Mouse (Mus musculus) cortical plate, adult 2 months (tissue): ENCODE results near the gene Macc1. TPM values are rescaled to one million over a fixed set of nuclear protein-coding genes. Genes with fewer than 3 reads are reported as not detected.
A peak's percentile ranks its signal among the peaks of the same experiment; 100 is the strongest.
"Not testable (repeated sequence)": the region's sequence is repeated elsewhere in the genome, so short reads cannot be mapped to it uniquely, and the experiment has no call there.

Experiments used
- H3K27ac ChIP-seq: fragments of 200-500 bp; 2 replicates; pipeline ENCODE4 v1.5.1; 2012; ENCODE audit warnings: low read length, control low read depth, inconsistent platforms; ENCODE audit not compliant: insufficient read depth
- H3K4me1 ChIP-seq: fragments of 200-500 bp; 2 replicates; pipeline ENCODE4 v1.6.1; 2011; ENCODE audit warnings: low read length; ENCODE audit not compliant: control insufficient read depth, insufficient read depth
- H3K4me3 ChIP-seq: fragments of 200-500 bp; 2 replicates; pipeline ENCODE4 v1.5.1; 2011; ENCODE audit warnings: mild to moderate bottlenecking, low read length, control low read depth; ENCODE audit not compliant: insufficient read depth
- CTCF ChIP-seq: fragments of 200-500 bp; IDR thresholded peaks from 2 replicates; pipeline ENCODE4 v1.5.1; 2011; ENCODE audit warnings: mild to moderate bottlenecking, control low read depth, low read length; ENCODE audit not compliant: insufficient read depth; ENCODE audit errors: extremely low read depth
- POLR2A ChIP-seq: fragments of 200-500 bp; IDR thresholded peaks from 2 replicates; pipeline ENCODE4 v1.6.1; 2011; ENCODE audit warnings: mild to moderate bottlenecking, low read length, control low read depth; ENCODE audit not compliant: insufficient read depth; ENCODE audit errors: extremely low read depth
- polyA plus RNA-seq: library from polyadenylated mRNA; depleted of rRNA; stranded (reverse); fragments of >200 nt; gene quantifications from 2 replicates; pipeline ENCODE4 v1.2.3, GENCODE M21; 2012

The Macc1 gene
- polyA plus RNA-seq, 1 experiment = 0.10 TPM

- Histone ChIP-seq H3K4me1 (no peaks in the 10 kb centered on the region), H3K4me3 (no peak overlapping the region), H3K27ac (no peak overlapping the region)
- peak; percentile 51; the same call in 1 of the 2 replicates for TF ChIP-seq CTCF
- TF ChIP-seq POLR2A = no peak
Observed at GRCm38 (mm10) chr12:119325400-119325799, 11.3 kb downstream of the Macc1 start.

GRCm38 (mm10) chr12:119330644-119331043 is 16.6 kb downstream of the Macc1 start:
- no peak overlapping the region for H3K4me3 ChIP-seq
- no peaks in the 10 kb centered on the region for H3K4me1 ChIP-seq
- H3K27ac ChIP-seq = no peak overlapping the region
- TF ChIP-seq CTCF (no peak), POLR2A (no peak)

GRCm38 (mm10) chr12:119333376-119333775 is 19.3 kb downstream of the Macc1 start:
- TF ChIP-seq POLR2A (no peak), CTCF (no peak)
- H3K4me1 ChIP-seq = no peaks in the 10 kb centered on the region
- H3K4me3 ChIP-seq = no peak overlapping the region
- no peak overlapping the region for H3K27ac ChIP-seq

DNA sequence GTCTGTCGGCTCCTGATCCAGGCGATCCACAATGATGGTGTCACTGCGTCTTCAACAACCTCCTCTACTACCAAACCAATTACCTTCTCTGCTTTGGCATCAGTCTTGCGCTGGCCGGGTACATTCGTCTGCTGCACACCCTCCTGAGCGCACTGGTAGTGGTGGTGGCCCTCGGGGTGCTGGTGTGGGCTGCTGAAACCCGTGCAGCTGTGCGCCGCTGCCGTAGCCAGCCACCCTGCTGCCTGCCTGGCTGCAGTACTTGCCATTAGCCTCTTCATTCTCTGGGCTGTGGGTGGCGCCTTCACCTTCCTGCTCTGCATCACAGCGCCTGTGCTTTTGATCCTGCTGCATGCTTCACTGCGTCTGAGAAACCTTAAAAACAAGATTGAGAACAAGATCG is 38.5 kb downstream of the Macc1 start:
- not testable (repeated sequence) for H3K4me3 ChIP-seq, H3K27ac ChIP-seq, H3K4me1 ChIP-seq

DNA sequence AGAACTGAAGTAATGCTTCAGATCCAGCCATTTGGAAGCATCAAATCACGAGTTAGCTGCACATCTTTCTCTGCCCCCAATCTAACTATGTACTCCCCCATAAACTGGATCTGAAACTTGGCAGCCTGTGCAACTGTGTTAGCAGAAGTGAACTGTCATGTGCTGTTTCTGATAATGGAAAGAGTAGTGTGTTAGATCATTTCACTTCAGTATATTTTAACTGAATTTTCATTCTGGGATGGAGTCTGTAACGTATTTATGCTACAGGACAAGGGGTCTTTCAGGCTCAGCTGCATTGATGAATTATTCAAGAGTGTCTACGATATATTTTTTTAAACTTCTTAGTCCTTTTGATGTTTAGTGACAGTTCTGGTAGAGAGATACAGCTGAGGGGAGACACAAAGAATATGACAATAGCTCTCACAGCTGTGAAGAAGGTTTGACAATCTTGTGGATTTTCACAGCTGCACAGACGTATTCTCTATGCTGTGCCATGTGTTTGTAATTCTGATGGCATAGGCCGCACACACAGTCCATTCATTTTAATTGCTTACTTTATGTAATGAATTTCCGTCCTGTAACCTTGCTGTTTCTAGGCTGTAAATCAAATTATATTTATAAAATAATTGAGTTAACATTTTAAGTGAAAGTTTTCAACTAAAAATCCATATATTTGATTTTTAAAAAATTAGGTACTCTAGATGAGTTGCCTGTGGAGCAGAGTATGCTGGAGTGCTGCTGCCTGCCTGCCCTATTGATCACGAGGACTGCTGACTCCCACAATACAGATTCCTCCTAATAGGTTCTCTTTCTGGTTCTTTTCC is 43.6 kb downstream of the Macc1 start:
- H3K27ac ChIP-seq = no peak overlapping the region
- H3K4me1 ChIP-seq = no peaks in the 10 kb centered on the region; the same call in 1 of the 2 replicates
- TF ChIP-seq CTCF (no peak), POLR2A (no peak)
- no peak overlapping the region for H3K4me3 ChIP-seq

DNA sequence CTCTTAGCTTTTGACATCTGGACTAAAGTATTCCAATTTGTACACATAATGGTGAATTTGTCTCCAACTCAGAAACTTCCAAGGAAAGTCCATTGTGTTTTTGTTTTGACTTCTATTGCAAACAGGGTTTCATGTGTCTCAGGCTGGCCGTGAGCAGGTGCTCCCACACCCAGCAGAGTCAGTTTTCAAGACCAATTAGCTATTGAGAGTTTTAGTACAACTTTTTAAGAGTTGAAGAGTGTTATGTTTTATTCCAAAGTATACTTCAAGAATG is 44.1 kb downstream of the Macc1 start:
- H3K27ac ChIP-seq = no peak overlapping the region
- TF ChIP-seq POLR2A = no peak
- TF ChIP-seq CTCF = no peak
- no peak overlapping the region for H3K4me3 ChIP-seq
- H3K4me1 ChIP-seq = no peaks in the 10 kb centered on the region; the same call in 1 of the 2 replicates

DNA sequence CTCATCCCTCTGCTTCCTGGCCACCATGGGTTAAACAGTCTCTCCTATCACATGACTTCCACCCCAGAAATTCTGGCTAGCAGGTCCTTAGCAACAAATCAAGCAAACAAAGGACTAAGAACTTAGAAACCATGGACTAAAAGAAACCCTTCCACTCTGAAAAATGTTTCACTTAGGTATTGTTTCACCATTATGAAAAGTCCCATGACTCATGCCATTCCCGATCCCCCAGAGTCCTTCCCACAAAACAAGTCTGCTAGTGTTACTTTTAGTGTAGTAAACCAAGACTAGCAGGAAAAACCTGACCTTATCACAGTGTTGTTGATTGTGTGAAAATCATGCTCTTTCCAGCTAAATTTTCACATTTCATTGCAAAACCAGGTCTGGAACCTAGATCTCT is 51.0 kb downstream of the Macc1 start:
- H3K27ac ChIP-seq = no peak overlapping the region
- TF ChIP-seq POLR2A = no peak
- TF ChIP-seq CTCF = no peak
- H3K4me3 ChIP-seq = no peak overlapping the region
- H3K4me1 ChIP-seq = no peaks in the 10 kb centered on the region

GRCm38 (mm10) chr12:119369832-119370231 is 55.8 kb downstream of the Macc1 start:
- Histone ChIP-seq H3K27ac (no peak overlapping the region), H3K4me1 (no peaks in the 10 kb centered on the region), H3K4me3 (no peak overlapping the region)
- TF ChIP-seq CTCF (no peak), POLR2A (no peak)

- no peak for TF ChIP-seq CTCF
- H3K27ac ChIP-seq = no peak overlapping the region
- H3K4me1 ChIP-seq = no peaks in the 10 kb centered on the region
- H3K4me3 ChIP-seq = no peak overlapping the region
Observed at GRCm38 (mm10) chr12:119372359-119372758, 58.3 kb downstream of the Macc1 start.

DNA sequence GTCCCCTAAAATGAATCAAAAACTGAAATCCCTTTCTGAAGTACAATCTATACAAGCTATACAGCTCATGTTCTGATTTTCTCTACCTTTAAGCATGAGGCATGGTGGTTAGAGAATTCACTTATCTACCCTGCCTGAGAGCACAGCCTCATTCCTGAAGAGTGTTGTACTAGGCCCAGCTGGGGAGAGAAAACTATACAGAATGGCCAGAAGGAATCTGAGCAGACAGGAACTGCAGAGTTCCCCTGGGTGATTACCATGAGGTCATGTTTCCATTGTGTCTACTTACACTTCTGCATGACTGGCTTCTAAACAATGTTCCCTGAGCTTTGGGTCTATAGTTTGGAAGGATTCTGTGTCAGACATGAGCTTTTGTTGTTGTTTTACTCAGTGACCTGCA is 62.8 kb downstream of the Macc1 start:
- Histone ChIP-seq H3K27ac (no peak overlapping the region), H3K4me1 (no peaks in the 10 kb centered on the region), H3K4me3 (no peak overlapping the region)
- TF ChIP-seq POLR2A (no peak), CTCF (no peak)

DNA sequence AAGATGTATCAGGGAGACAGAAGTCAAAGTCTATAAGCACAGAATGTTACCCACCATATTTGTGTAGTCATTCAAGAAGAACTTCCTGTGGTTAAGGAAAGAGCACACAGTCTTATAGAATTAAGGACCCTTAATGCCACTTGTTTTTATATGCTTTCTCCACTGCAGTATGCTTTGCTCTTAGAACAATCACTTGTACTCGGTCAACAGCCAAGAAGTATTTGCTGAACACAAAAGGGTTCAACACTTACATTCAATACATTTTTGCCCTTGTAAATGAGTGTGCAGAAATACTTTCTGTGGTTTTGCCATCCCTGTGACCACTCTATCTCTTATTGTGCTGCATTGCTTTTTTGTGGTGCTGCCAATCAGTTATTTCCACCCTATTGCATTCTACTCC is 67.8 kb downstream of the Macc1 start:
- Histone ChIP-seq H3K4me3 (no peak overlapping the region), H3K4me1 (no peaks in the 10 kb centered on the region), H3K27ac (no peak overlapping the region)
- TF ChIP-seq CTCF (no peak), POLR2A (no peak)
